Mouse (Mus musculus): ENCODE measurements around the gene Gm20481. TPM values are rescaled to one million over a fixed set of nuclear protein-coding genes. Genes with fewer than 3 reads are reported as not detected.
"Not testable (repeated sequence)": the region's sequence is repeated elsewhere in the genome, so short reads cannot be mapped to it uniquely, and the experiment has no call there.

Gm20481 gene
- total RNA-seq, 2 experiments from 2014 or later, result not detected

DNA sequence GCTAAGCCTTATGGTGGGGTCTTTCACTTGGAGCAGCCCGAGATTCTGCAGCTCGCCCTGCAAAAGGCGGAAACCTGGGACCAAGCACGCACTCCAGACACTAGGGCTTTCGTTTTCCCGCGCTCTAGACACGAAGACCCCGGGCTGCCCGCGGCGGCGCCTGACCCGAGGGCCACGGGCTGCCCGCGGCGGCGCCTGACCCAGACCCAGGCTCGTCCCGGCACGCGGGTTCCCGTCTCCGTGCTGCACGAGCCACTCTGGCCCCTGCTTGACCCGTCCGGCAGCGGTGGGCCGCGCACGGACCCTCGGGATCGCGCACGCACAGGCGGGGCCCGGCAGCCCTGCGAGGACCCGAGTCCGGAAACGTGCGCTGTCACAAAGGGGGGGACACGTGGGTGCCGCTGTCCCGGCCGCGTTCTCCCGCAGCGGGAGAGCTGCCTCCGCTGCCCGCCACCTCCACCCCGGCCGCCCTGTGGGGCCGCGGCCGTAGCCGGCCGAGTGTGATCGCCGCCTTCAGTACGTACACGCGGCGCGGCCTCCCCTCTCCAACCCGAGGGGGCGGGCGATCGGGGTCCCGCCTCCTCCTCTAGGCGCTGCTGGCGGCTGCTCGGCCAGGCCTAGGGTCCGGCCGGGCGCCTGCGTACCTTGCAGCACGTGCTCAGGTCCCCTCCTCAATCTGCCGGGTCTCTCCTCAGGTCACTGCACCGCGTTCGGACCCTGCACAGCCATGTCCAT is 31.2 kb downstream of the Gm20481 start, which contains the start of gene Vars:
Vars (plus strand) TSS at position 271 of the 735 bp plus-strand sequence.
- intact Hi-C loops (cut with DNase I), result no loop called here
- DNase-seq, result peak; percentile 89 to 91

DNA sequence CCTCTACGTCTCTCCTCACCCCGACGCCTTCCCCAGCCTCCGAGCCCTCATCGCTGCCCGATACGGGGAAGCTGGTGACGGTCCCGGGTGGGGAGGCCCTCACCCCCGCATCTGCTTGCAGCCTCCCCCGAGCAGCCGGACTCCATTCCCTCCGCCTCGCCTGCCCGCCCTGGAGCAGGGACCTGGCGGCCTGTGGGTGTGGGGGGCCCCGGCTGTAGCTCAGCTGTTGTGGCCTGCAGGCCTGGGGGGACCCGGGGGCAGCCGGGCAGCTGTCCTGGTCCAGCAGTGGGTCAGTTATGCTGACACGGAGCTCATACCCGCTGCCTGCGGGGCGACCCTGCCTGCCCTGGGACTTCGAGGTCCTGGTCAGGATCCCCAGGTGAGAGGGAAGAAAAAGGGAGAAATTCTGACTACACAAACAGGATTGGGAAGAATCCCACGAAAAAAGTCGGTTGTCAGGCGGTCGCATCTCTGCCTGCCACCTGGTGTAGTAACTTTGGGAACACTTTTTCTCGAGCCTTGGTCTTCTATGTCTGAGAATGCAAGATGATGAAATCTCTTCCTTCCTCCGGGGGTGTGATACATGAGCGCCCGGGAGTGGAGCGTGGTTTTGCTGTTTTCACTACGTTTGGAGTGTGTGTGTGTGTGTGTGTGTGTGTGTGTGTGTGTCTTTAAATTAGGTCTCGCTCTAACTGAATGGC is 31.9 kb downstream of the Gm20481 start:
- intact Hi-C loops (cut with DNase I), result no loop called here
- DNase-seq, result peak in 1 of 2 experiments; percentile 23

DNA sequence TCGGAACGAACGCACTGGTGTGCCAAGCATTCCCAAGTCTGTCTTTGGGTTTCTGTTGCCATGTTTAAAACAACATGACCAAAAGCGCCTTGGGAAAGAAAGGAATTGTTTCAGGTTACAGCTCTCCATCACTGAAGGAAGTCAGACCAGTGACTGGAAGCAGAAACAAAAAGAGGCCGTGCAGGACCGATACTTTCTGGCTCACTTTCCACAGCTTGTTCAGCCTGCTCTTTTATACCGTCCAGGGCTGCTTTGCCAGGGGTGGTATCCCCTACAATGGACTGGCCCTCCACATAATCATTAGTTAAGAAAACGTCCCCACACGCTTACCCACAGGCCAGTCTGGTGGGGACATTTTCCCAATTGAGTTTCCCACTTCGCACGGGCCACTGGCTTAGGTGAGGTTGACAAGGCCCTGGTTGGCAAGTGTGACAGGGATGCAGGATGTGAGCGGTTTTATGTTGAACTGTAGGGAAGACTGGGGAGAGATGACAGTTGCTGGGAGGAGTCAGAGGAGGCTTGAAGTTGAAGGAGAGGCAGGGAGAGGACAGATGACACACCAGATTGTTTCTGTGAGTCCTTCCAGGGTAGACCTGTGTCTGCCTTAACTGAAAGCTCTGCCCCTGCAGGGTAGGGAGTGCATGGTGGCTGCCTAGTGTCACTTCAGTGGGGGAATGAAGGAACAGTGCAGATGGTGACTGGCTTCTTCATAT is 32.6 kb downstream of the Gm20481 start:
- no peak for DNase-seq
- intact Hi-C loops (cut with DNase I), result no loop called here

DNA sequence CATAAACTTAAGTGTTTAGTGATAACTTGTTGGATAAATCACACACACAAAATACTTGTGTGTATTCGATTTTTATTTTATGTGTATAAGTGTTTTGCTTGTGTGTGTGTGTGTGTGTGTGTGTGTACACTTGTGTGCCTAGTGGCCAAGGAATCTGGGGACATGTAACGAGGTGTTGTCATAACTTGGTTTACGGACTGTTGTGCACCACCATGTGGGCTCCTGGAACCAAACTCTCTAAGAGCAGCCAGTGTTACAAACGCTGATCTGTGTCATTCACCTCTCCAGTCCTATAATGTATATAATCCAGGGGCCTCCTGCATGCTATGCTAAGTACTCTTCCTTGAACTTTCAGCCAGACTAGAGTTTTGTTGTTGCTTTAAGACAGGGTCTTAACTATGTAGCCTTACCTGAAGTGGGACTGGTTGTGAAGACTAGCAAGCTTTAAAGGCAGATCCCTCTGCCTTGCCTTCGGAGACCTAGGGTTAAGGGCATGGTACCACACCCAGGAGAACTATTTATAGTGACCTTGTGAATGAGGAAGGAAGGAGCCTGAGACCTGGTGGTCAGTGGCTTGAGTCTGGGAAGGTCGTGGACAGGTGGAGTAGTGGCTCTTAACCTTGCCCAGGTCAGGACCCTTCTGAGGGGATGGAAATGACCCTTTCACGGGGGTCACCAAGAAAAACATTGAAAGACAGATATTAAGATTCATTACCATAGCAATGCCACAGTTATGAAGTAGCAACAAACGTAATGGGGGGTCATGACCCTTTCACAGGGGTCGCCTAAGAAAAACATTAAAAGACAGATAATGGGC is 33.5 kb downstream of the Gm20481 start:
- intact Hi-C loops (cut with DNase I), result no loop called here

DNA sequence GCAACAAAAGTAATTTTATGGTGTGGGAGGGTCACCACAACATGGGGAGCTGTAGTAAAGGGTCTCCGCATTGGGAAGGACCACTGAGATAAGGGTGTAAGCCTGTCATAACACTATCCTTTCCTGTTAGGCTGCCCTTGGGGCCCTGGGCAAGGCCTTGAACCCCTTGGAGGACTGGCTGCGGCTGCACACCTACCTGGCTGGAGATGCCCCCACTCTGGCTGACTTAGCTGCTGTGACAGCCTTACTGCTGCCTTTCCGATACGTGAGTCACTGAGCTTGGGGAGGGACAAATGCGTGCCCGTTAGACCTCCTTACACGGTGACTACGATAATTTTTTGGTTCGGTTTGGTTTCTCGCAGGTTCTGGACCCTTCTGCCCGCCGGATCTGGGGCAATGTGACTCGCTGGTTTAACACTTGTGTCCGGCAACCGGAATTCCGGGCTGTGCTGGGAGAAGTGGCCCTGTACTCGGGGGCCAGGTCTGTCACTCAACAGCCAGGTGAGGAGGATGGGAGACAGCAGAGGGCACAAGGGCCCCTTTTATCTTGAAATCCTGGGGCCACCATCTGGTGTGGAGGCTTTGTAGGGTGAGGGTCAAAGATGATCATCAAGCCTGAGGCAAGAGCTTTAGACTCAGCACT is 34.5 kb downstream of the Gm20481 start:
- intact Hi-C loops (cut with DNase I), result no loop called here
- DNase-seq, result no peak

More for the DNA sequence above, 33.5 kb downstream of the Gm20481 start:
- DNase-seq, result no peak

DNA sequence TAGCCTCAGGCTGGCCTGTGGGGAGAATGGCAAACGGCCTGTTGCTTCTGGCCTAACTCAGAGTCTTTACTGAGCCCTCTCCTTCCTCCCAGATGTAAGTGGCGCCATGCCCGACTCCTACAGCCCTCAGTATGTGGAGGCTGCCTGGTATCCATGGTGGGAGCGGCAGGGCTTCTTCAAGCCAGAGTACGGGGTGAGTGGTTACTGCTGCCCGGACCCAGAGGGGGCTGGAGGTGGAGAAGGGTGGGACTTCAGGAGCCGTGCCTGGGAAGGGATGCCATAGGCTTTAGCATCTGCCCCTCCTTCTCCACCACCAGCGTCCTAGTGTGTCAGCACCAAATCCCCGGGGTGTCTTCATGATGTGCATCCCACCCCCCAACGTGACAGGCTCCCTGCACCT is 35.4 kb downstream of the Gm20481 start:
- no peak for DNase-seq
- intact Hi-C loops (cut with DNase I), result no loop called here

DNA sequence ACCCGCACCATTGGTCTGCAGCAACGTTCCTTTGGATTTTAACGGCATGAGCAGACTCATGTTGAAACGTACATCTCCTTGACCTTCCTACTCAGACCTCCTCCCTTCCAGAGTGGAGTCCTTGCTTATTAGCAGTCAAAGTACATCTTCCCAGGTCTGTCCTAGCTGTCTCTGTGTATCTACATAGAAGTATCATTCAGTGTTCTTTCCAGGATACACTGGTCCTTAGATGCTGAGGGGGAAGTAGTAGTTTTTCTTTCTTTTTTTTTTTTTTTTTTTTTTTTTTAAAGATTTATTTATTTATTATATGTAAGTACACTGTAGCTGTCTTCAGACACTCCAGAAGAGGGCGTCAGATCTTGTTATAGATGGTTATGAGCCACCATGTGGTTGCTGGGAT is 36.2 kb downstream of the Gm20481 start:
- not testable (repeated sequence) for DNase-seq

DNA sequence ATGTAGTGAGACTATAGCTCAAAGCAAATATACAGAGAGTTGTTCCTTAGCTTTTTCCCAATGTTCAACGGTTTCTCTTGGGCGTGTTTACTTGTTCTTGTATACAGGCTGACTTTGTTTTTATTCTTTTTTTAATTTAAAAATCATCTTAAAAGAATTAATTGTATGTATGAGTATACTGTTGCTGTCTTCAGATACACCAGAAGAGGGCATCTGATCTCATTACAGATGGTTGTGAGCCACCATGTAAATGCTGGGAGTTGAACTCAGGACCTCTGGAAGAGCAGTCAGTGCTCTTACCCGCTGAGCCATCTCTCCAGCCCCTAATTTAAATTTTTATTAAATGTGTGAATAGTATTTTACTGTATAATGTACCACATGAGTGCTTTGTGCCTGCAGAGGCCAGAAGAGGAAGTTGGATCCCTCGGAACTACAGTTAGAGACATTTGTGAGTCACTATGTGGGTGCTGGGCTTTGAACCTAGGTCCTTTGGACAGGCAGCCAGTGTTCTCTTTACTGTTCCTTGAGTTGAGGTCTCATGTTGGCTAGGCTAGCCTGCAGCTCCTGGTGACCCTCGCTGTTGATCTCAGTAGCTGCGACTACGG is 37.8 kb downstream of the Gm20481 start:
- intact Hi-C loops (cut with DNase I), result no loop called here
- DNase-seq, result no peak

More for the DNA sequence above, 36.2 kb downstream of the Gm20481 start:
- intact Hi-C loops (cut with DNase I), result not testable (repeated sequence)

DNA sequence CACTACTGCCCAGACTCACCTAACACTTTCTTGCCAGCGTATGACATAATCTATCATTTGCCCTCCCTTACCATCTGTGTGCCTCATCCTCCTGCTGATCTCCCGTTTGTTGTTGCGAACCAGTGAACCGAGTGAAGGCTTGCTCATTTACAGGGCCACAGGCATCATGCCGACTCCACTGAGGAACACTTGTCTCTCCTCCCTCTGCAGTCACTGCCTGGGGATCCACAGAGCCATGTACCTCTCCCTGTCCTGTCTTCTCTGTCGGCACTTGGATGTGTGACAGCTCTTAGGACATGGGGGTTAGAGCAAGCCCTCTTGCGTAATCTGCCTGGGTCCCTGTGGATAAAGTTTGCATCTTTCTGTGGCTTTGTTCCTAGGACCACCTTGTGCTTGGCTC is 39.9 kb downstream of the Gm20481 start:
- intact Hi-C loops (cut with DNase I), result no loop called here
- no peak for DNase-seq

DNA sequence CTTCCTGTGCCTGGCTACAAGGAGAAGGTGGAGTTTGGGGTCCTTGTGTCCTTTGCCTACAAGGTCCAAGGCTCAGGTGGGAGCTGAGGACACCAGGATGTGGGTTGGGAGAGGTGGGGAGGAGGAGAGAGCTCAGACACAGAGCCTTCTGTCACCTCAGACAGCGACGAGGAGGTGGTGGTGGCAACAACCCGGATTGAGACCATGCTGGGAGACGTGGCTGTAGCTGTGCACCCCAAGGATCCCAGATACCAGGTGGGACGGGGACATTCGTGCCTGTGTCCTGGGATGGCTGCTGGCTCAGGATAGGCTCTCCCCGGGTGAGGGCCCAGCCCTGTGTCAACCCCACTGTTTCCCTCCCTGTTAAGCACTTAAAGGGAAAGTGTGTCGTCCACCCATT is 41.7 kb downstream of the Gm20481 start:
- intact Hi-C loops (cut with DNase I), result no loop called here
- DNase-seq, result no peak

DNA sequence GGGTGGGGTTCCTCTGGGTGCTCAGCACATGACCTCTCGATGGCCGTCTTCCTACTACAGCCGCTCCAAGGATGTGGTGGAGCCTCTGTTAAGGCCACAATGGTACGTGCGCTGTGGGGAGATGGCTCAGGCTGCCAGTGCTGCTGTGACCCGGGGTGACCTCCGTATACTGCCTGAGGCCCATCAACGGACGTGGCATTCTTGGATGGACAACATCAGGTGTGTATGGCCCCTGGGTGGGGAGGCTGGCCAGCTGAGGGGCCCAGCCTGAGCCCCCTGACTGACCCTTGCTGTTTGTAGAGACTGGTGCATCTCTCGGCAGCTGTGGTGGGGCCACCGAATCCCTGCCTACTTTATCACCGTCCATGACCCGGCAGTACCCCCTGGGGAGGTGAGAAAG is 42.7 kb downstream of the Gm20481 start:
- no peak for DNase-seq
- intact Hi-C loops (cut with DNase I), result no loop called here

DNA sequence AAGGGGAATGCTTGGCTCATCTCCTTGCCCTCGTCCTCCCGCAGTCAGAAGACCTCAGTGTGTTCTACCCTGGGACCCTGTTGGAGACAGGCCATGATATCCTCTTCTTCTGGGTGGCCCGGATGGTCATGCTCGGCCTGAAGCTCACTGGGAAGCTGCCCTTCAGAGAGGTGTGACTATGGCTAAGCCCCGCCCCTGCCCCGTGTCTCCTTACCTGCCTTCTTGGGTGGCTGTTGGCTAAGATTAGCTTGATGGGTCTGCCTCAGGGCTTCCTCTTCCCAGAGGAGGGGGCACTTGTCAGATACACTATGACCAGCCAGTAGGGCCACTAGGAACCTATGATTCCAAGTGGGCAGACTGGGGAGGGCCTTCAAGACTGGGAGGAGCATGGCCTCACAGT is 43.5 kb downstream of the Gm20481 start:
- intact Hi-C loops (cut with DNase I), result no loop called here
- no peak for DNase-seq

DNA sequence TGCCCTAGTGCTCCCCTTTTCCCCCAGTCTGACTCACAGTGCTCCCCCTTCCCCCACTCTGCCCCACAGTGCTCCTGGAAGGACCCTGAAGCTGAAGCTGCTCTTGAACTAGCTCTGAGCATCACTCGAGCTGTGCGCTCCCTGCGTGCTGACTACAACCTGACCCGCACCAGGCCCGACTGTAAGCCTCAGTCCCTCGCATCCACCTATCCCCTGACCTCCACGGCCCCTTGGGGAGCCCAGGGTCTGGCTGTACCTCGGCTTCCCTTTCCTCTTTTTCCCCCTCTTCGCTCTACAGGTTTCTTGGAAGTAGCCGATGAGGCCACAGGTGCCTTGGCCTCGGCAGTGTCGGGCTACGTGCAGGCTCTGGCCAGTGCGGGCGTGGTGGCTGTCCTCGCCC is 45.6 kb downstream of the Gm20481 start:
- no peak for DNase-seq
- intact Hi-C loops (cut with DNase I), result no loop called here

DNA sequence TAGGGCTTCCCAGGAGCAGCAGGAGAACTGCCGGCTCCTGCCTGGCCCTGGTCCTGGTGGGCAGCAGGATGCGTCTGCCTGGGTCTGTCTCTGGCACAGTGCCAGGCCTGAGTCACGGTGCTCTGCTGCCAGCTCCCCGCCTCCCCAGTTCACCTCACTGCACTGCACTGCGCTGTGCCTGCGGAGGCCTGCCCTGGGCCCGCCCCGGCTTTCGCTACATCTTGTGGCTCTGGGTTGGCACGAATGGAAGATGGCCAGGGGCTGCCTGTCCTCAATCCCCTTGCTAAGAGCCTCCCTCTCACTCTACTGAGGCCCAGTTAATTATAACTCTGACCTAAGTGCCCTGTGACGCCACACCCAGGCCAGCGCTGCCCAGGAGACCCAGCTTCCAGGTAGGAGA is 46.7 kb downstream of the Gm20481 start, which contains the start of gene Vwa7:
Vwa7 (plus strand) TSS at position 204 of the 400 bp plus-strand sequence.
- intact Hi-C loops (cut with DNase I), result no loop called here
- peak; percentile 41 to 54 for DNase-seq

DNA sequence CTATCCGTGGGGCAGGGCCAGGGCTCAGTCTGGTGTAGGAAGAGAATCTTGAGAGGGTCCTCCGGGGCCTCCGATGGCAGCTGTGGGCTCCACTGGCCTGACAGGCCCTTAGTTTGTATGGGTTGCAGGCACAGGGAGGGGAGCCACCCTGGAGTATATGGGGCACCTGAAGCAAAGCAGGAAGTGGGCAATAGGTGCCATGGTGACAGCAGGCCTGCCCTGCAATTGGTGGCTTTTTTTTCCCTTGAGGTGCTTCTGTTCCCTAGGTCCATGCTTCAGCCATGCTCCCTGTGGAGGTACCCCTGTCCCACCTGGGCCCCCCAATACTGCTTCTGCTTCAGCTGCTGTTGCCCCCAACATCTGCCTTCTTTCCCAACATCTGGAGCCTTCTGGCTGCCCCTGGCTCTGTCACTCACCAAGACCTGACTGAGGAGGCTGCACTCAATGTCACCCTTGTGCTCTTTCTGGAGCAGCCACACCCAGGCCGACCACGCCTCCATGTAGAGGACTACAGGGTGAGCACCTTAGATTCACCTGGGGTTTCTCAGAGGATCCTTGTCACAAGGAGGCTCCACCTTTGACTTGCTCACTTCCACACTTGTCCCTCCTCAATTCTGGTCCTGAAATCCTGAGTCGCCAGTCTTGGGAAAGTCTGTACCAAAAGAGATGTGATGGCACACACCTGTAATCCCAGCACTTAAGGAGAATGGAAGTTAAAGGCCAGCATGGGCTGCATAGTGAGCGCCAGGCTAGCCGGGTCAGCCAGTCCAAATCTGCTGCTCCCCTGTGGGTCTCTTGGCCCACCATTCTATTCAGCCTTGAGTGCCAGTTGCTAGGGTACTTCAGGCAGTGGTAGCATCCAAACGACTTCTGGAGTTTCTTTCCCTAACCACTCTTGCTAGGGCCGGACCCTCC is 47.3 kb downstream of the Gm20481 start:
- no peak for DNase-seq
- intact Hi-C loops (cut with DNase I), result no loop called here

DNA sequence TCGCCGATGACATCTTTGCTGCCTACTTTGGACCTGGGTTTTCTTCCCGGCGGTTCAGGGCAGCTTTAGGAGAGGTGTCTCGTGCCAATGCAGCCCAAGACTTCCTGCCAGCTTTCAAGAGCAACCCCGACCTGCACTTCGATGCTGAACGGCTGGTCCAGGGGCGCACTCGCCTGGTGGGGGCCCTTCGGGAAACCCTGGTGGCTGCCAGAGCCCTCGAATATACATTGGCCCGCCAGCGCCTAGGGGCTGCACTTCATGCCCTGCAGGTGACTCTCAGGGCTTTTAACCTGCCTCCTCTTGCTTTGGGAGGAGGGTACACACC is 48.0 kb downstream of the Gm20481 start:
- intact Hi-C loops (cut with DNase I), result no loop called here
- DNase-seq, result no peak

DNA sequence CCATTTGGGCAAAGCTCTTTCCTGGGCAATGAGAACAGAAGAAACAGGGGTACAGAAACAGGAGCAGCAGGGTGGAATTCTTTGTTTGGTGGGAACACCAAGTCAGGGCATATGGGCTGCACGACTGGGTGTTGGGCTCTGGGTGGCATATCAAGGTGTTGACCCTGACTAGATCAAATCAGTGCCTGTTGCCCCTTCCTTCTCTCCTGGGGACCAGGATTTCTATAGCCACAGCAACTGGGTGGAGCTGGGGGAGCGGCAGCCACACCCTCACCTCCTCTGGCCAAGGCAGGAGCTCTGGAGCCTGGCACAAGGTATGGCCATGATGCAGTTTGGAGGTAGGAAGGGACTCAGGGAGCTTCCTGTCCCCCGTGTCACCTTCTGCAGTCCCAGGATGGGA is 48.5 kb downstream of the Gm20481 start:
- intact Hi-C loops (cut with DNase I), result no loop called here
- DNase-seq, result no peak

DNA sequence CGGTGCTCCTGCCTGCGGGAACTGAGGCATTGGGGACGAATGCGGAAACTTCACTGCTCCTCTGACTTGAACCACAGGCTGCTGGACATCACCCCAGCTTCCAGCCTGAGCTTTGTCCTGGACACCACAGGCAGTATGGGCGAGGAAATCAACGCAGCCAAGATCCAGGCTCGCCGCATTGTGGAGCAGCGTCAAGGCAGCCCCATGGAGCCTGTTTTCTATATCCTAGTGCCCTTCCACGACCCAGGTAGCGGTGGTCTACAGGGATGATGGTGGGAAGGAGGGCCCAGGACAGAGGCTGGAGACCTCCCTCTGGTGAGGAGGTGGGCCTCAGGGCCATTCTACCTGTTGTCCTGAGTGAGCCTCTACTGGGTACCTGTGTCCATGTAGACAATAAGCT is 50.2 kb downstream of the Gm20481 start:
- no peak for DNase-seq
- intact Hi-C loops (cut with DNase I), result loop anchor here (2.0 kb wide), 1 partner anchor 59 kb away; the partner anchor contains the start of gene Ly6g6d
